Mouse (Mus musculus) ES-E14 (cell line): ENCODE measurements around the gene Lrrc8e. TPM values are rescaled to one million over a fixed set of nuclear protein-coding genes. Genes with fewer than 3 reads are reported as not detected.

ENCODE experiments used
- DNase-seq: peaks from one replicate; pipeline ENCODE4 v3.0.0-alpha.2; 2013; ENCODE audit warnings: low read depth, low spot score
- H3K27ac ChIP-seq: 2 replicates; pipeline ENCODE4 v1.5.1; 2012; ENCODE audit warnings: low read depth, mild to moderate bottlenecking, low read length, moderate library complexity, mixed read lengths; ENCODE audit not compliant: poor library complexity, insufficient read depth, severe bottlenecking
- H3K36me3 ChIP-seq: 2 replicates; pipeline ENCODE4 v1.6.1; 2012; ENCODE audit warnings: mild to moderate bottlenecking, low read length, moderate library complexity, mixed read lengths; ENCODE audit not compliant: control insufficient read depth, poor library complexity, insufficient read depth, severe bottlenecking
- H3K4me1 ChIP-seq, 2 experiments: fragments of 150-350 bp in 1 of 2; sonication (generic) in 1 of 2; 2 replicates each; pipeline ENCODE4 v1.6.1; 2012; ENCODE audit warnings: low read length in 2 of 2, mild to moderate bottlenecking in 1 of 2, mixed read lengths in 1 of 2; ENCODE audit not compliant: control insufficient read depth in 2 of 2, insufficient read depth in 2 of 2, poor library complexity in 1 of 2
- H3K4me3 ChIP-seq, 2 experiments: fragments of 150-350 bp in 1 of 2; sonication (generic) in 1 of 2; 2 replicates each; pipeline ENCODE4 v1.5.1; 2012; ENCODE audit warnings: low read length in 2 of 2, low read depth in 1 of 2, mild to moderate bottlenecking in 1 of 2, mixed read lengths in 1 of 2; ENCODE audit not compliant: insufficient read depth in 1 of 2, poor library complexity in 1 of 2, severe bottlenecking in 1 of 2
- H3K9ac ChIP-seq: 2 replicates; pipeline ENCODE4 v1.6.1; 2012; ENCODE audit warnings: low read depth, mild to moderate bottlenecking, low read length, mixed read lengths; ENCODE audit not compliant: poor library complexity, insufficient read depth, severe bottlenecking
- H3K9me3 ChIP-seq: fragments of 150-350 bp; sonication (generic); 2 replicates; pipeline ENCODE4 v1.6.1; 2012; ENCODE audit warnings: low read depth, mild to moderate bottlenecking, low read length; ENCODE audit not compliant: control insufficient read depth, insufficient read depth
- CHD2 ChIP-seq: IDR thresholded peaks from 2 replicates; pipeline ENCODE4 v1.6.1; 2014; ENCODE audit warnings: mild to moderate bottlenecking, low read depth, low read length, inconsistent platforms
- HCFC1 ChIP-seq: IDR thresholded peaks from 2 replicates; pipeline ENCODE4 v1.6.1; 2012; ENCODE audit warnings: low read length, inconsistent platforms, borderline replicate concordance; ENCODE audit not compliant: insufficient read depth
- MAFK ChIP-seq: IDR thresholded peaks from 2 replicates; pipeline ENCODE4 v1.6.1; 2014; ENCODE audit warnings: mild to moderate bottlenecking, low read depth, low read length, inconsistent platforms; ENCODE audit not compliant: insufficient read depth
- ZC3H11A ChIP-seq: IDR thresholded peaks from 2 replicates; pipeline ENCODE4 v1.6.1; 2012; ENCODE audit warnings: low read depth, mild to moderate bottlenecking, inconsistent platforms, low read length, borderline replicate concordance
- ZNF384 ChIP-seq: IDR thresholded peaks from 2 replicates; pipeline ENCODE4 v1.6.1; 2012; ENCODE audit warnings: low read depth, low read length, inconsistent platforms
- in situ Hi-C, 2 experiments: fragments of 600-800 bp; cut with MboI; formaldehyde crosslinking; loops; one replicate each; pipeline ENCODE4 v1.15.1; 2025; ENCODE audit warnings: low sequenced_read_pairs in 2 of 2, inconsistent platforms in 1 of 2; ENCODE audit not compliant: unreplicated experiment in 2 of 2
- total RNA-seq: library from RNA; depleted of rRNA; stranded (reverse); fragments of 300-350 nt; gene quantifications from 2 replicates; pipeline ENCODE4 v1.2.3, GENCODE M21; 2012

The Lrrc8e gene
- total RNA-seq, 1 experiment = 0.67 TPM

DNA sequence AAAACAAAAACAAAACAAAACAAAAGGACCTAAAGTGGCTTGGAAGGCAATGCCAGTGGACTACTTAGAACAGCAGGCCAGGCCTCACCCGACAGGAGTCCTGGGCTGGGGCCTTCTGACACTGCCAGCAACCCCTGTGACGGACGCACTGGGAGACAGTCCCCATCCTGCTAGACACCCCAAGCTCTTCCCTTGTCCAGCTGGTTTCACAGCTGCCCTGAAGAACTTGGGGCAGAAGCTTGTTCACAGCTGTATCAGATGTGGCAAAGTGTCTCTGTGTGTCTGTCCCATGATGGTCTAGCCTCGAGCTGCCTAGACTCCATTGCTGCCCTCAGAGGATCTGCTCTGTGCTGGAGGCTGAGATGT is 33.2 kb downstream of the Lrrc8e start:
- in situ Hi-C loops = no loop called here
- Histone ChIP-seq H3K27ac (no peak overlapping the region), H3K9ac (no peak overlapping the region), H3K4me3 (no peak overlapping the region), H3K36me3 (peaks cover 36% of the 10 kb centered on the region), H3K4me1 (peaks cover 3 to 9% of the 10 kb centered on the region in 2 experiments; a peak in 2 of 4 replicates), H3K9me3 (no peaks in the 10 kb centered on the region)
- TF ChIP-seq ZNF384 (no peak), MAFK (no peak), CHD2 (no peak), ZC3H11A (no peak), HCFC1 (no peak)
- no peak for DNase-seq

DNA sequence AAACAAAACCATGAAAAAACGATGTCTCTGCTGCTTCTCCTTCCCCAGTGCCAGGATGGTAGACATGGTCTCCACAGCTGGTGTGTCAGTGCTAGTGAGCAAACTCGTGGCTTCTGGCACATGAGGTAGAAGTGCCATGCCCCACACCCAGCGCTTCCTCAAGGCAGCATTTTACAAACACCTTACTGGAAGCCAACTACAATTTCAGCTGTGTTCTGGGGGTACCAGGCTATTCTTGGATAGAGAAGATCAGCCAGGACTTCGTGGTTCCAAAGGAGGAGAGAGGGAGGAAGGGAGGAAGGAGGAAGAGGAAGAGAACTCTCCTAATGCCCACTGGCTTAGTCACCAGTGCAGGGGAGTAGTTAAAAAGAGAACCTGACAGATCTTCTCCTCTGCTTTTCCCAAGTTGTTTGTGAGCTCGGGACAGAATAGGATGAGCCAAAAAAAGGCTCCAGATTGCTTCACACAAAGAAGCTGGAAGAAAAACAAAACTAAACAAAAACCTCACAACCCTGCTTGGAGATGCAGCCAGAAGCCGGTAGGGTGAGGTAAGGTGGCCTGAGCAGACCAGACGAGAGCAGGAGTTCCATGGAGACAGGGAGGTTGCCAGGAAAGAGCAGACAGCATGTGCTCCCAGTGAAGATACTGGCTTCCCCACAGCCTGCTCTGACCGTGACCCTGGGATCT is 36.6 kb downstream of the Lrrc8e start:
- Histone ChIP-seq H3K9ac (no peak overlapping the region), H3K9me3 (no peaks in the 10 kb centered on the region), H3K27ac (no peak overlapping the region), H3K4me1 (peaks cover 0 to 3% of the 10 kb centered on the region in 2 experiments; a peak in 2 of 4 replicates), H3K4me3 (no peak overlapping the region), H3K36me3 (peaks cover 60% of the 10 kb centered on the region)
- TF ChIP-seq CHD2 = no peak
- no peak for TF ChIP-seq HCFC1
- TF ChIP-seq MAFK = no peak
- no peak for TF ChIP-seq ZNF384
- no peak for TF ChIP-seq ZC3H11A
- no peak for DNase-seq
- in situ Hi-C loops = no loop called here

DNA sequence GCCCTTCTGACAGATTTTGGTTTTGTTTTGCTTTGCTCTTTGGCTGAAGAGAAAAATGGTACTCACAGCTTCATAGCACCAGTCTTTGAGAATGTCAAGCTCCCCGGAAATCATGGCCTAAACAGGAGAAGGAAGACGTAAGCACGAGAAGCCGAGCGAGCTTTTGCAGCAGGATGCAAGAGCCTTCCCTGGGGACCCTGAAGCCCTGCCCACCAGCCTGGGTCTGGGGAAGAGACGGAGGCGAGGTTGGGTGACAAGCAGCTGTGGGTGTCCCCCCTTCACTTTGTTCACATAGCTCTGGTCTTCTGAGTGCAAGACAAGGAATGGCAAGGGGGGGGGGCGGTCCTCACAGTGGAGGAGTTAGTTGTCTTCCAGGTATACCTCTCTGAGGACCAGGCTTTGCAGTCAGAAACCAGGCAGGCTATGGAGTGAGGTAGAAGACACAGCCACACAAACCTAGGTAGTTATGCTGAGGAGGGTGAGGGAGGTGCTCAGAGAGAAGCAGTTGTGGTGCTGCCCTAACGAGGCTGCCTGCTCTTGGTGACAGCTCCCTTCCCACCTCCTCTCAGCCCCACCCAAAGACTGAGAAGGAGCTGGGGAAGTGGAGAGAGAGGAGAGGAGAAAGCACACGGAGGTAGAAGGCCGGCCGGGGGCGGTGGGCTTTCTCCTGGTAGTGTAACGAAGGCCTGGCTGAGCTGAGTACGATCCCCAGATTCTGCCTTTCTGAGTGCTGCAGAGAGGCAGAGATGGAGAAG is 38.7 kb downstream of the Lrrc8e start:
- Histone ChIP-seq H3K9ac (no peak overlapping the region), H3K36me3 (peaks cover 63% of the 10 kb centered on the region), H3K9me3 (no peaks in the 10 kb centered on the region), H3K4me1 (no peaks in the 10 kb centered on the region), H3K27ac (no peak overlapping the region), H3K4me3 (no peak overlapping the region)
- DNase-seq = no peak
- TF ChIP-seq ZC3H11A = no peak
- TF ChIP-seq MAFK = no peak
- TF ChIP-seq CHD2 = no peak
- TF ChIP-seq ZNF384 = no peak
- no peak for TF ChIP-seq HCFC1
- in situ Hi-C loops = no loop called here

DNA sequence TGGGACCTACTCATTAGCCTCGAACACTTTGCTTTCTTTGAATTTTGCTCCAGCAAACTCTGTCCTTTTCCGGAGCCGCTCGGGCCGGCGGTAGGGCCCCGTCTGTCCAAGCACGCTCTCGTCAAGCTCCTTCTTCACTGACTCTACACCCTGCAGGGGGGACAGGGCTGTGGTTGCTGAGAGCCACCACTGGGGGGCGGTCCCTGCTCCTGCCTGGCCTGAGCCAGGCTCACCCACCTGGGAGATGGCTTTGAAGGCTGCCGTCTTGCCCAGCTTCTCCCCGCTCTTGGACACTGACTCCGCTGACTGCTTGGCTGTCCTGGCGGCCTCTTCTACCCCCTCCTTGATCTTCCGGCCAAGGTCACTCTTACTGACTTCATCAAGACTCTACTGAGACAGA is 41.0 kb downstream of the Lrrc8e start:
- H3K4me3 ChIP-seq = no peak overlapping the region
- H3K36me3 ChIP-seq = peaks cover 53% of the 10 kb centered on the region

More for the DNA sequence above, 41.0 kb downstream of the Lrrc8e start:
- H3K9ac ChIP-seq = no peak overlapping the region
- in situ Hi-C loops = no loop called here
- no peaks in the 10 kb centered on the region for H3K9me3 ChIP-seq
- TF ChIP-seq ZC3H11A (peak; percentile 22; the same call in 1 of the 2 replicates), ZNF384 (no peak), CHD2 (no peak)
- no peak for DNase-seq
- no peak overlapping the region for H3K27ac ChIP-seq
- no peaks in the 10 kb centered on the region for H3K4me1 ChIP-seq
